Mouse (Mus musculus): Measurements from ENCODE around the gene Mettl16.
A peak's percentile ranks its signal among the peaks of the same experiment; 100 is the strongest.
"Not testable (repeated sequence)": the region's sequence is repeated elsewhere in the genome, so short reads cannot be mapped to it uniquely, and the experiment has no call there.

Mettl16 gene

GRCm38 (mm10) chr11:74772386-74772785, 1.8 kb downstream of the Mettl16 start:
- DNase-seq (ENCODE audit: low spot score): no peak

- no peak for DNase-seq (ENCODE audit: low spot score)
These were observed 22.2 kb downstream of the Mettl16 start for GRCm38 (mm10) chr11:74792874-74793273.

GRCm38 (mm10) chr11:74800658-74801057, 30.0 kb downstream of the Mettl16 start:
- no peak for DNase-seq (ENCODE audit: low spot score)

GRCm38 (mm10) chr11:74804081-74804627, 33.5 kb downstream of the Mettl16 start:
- no peak for DNase-seq (ENCODE audit: low spot score)

GRCm38 (mm10) chr11:74807246-74807882, 36.7 kb downstream of the Mettl16 start:
- no peak for DNase-seq (ENCODE audit: low spot score)

- DNase-seq (ENCODE audit: low spot score): no peak
These were observed 37.7 kb downstream of the Mettl16 start for GRCm38 (mm10) chr11:74808251-74808853.

GRCm38 (mm10) chr11:74810134-74810533, 39.5 kb downstream of the Mettl16 start:
- no peak for DNase-seq (ENCODE audit: low spot score)

- DNase-seq (ENCODE audit: low spot score): not testable (repeated sequence)
These were observed 40.4 kb downstream of the Mettl16 start for GRCm38 (mm10) chr11:74811027-74811426.

- DNase-seq (ENCODE audit: low spot score): no peak
These were observed 40.9 kb downstream of the Mettl16 start for GRCm38 (mm10) chr11:74811538-74811937.

- DNase-seq (ENCODE audit: low spot score): no peak
These were observed 45.2 kb downstream of the Mettl16 start for GRCm38 (mm10) chr11:74815795-74816194.

- DNase-seq (ENCODE audit: low spot score): no peak
These were observed 50.3 kb downstream of the Mettl16 start for GRCm38 (mm10) chr11:74820921-74821320.

- DNase-seq (ENCODE audit: low spot score): no peak
These were observed 50.8 kb downstream of the Mettl16 start for GRCm38 (mm10) chr11:74821463-74821862.

GRCm38 (mm10) chr11:74822746-74823440, 52.3 kb downstream of the Mettl16 start:
- no peak for DNase-seq (ENCODE audit: low spot score)

GRCm38 (mm10) chr11:74826151-74826550, 55.5 kb downstream of the Mettl16 start:
- DNase-seq (ENCODE audit: low spot score): no peak

GRCm38 (mm10) chr11:74826702-74827101, 56.1 kb downstream of the Mettl16 start:
- DNase-seq (ENCODE audit: low spot score): no peak

GRCm38 (mm10) chr11:74827791-74828403, 57.3 kb downstream of the Mettl16 start:
- no peak for DNase-seq (ENCODE audit: low spot score)

- no peak for DNase-seq (ENCODE audit: low spot score)
These were observed 57.8 kb downstream of the Mettl16 start for GRCm38 (mm10) chr11:74828404-74828931.

GRCm38 (mm10) chr11:74828965-74829550, 58.4 kb downstream of the Mettl16 start:
- no peak for DNase-seq (ENCODE audit: low spot score)

GRCm38 (mm10) chr11:74829812-74830211, 59.2 kb downstream of the Mettl16 start:
- peak; percentile 82 for DNase-seq (ENCODE audit: low spot score)

GRCm38 (mm10) chr11:74830256-74831161, 59.9 kb downstream of the Mettl16 start, which contains the start of gene Mnt:
Gene Mnt (plus strand): TSS chr11:74830920.
- DNase-seq (ENCODE audit: low spot score): peak; percentile 87

- DNase-seq (ENCODE audit: low spot score): peak; percentile 46
These were observed 60.6 kb downstream of the Mettl16 start for GRCm38 (mm10) chr11:74831191-74831605.

All from spleen, adult 12 weeks (tissue).